Comparison of ENCODE assay signal across 20 mouse cellular contexts in the genomic region with DNA sequence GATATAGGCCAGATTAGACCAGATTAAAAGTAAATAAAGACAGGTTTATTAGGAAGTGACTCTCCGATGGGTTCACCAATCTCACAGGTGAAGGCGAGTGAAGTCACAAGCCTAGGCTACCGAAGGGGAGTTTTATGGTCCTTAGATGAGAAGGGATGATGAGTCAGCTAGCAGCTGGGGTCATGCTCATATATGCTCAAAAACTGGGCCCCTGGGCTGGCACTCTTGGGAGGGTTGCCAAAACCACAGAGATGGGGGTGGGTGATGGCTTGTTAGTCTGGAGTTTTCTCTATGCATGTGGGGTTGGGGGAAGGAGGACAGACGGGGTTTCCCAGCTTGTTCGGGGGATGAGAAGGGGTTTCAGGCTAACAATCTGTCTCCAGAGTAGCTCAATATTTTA. TPM values are rescaled to one million over a fixed set of nuclear protein-coding genes. Genes with fewer than 3 reads are reported as not detected.
DNase-seq lines count a peak whose midpoint lies in the region; ATAC-seq and TF ChIP-seq lines count a peak whose summit lies in the region.
"Had no signal": no experiment of that assay in that cellular context is flagged by ENCODE, and none has a peak within 500 bp of the region (broad histone marks: within the 10 kb centered on the region; RNA-seq: fewer than 3 reads in every experiment).

No protein-coding gene starts in this region.

- intact Hi-C loops in left cerebral cortex, postnatal 36 days (cut with DNase I), result no loop called here

- H3K79me2 ChIP-seq in C2C12 (ENCODE audit: control insufficient read depth, insufficient read depth), result no peaks in the 10 kb centered on the region

- no peak for TF ChIP-seq CTCF in C2C12 (IDR thresholded peaks at IDR 0.05; ENCODE audit: control insufficient read depth, insufficient read depth, insufficient read length)

- H3ac ChIP-seq in C2C12 (ENCODE audit: control insufficient read depth, insufficient read length, low read depth), result no peak overlapping the region

- no peak for ATAC-seq in megakaryocyte, adult 5-6 weeks (ENCODE audit: poor library complexity, severe bottlenecking)
- ATAC-seq: forebrain, embryonic 16.5 days; intestine, embryonic 16.5 days had no signal

- H3K36me3 ChIP-seq in C2C12 (ENCODE audit: control insufficient read depth, insufficient read depth), result no peaks in the 10 kb centered on the region
- H3K36me3 ChIP-seq: embryonic facial prominence, embryonic 13.5 days; forebrain, embryonic 12.5 days; heart, embryonic 15.5 days; hindbrain, embryonic 10.5 days had no signal

- H3K79me3 ChIP-seq in C2C12 (ENCODE audit: low read depth), result no peaks in the 10 kb centered on the region

- no peaks in the 10 kb centered on the region for H3K27me3 ChIP-seq in C2C12 (ENCODE audit: control insufficient read depth, insufficient read depth, insufficient read length)
- H3K27me3 ChIP-seq: embryonic facial prominence, embryonic 13.5 days; forebrain, embryonic 12.5 days; heart, embryonic 15.5 days had no signal

- peak; percentile 19 for DNase-seq in thymus, postnatal 0 days (ENCODE audit: low spot score)
- no peak for DNase-seq in thymus, adult 18-20 months
- DNase-seq in Muller cell, postnatal 12 days (ENCODE audit: inconsistent ontology term), result peak; percentile 52
- DNase-seq in left cerebral cortex, postnatal 36 days (ENCODE audit: low spot score in 2 of 2), result no peak
- DNase-seq in kidney, adult 11 months, result no peak
- DNase-seq: adrenal gland, adult 8-10 months; adrenal gland, postnatal 36 days; cerebellum, adult 11 months; cerebellum, adult 8-10 months; cerebellum, postnatal 36 days; gastrocnemius, postnatal 10 days; heart, adult 18-20 months had no signal

- H3K4me3 ChIP-seq in C2C12 (ENCODE audit: insufficient read depth, poor library complexity, severe bottlenecking), result no peak overlapping the region
- H3K4me3 ChIP-seq: embryonic facial prominence, embryonic 13.5 days; forebrain, embryonic 12.5 days; heart, embryonic 15.5 days; hindbrain, embryonic 10.5 days had no signal

TF ChIP-seq in C2C12, 6 proteins besides CTCF, POLR2A, EP300 and RAD21:
- TF ChIP-seq MYOD1 (IDR thresholded peaks at IDR 0.05; ENCODE audit: control insufficient read depth, insufficient read length, low read depth) (peak; percentile 20), MAX (IDR thresholded peaks at IDR 0.05) (no peak)

RNA-seq across cellular contexts. Expression of gene Akr1b3, which starts 44.8 kb away (rescaled TPM):
- 268 and 290 TPM in 2 replicates for polyA plus RNA-seq in thymus, postnatal 0 days (2015; fragmentation: Nextera tagmentation; extraction: Ambion mirVana)
- polyA plus RNA-seq in C2C12 (2012; fragmentation: generic; extraction: Trizol), result 455 TPM
- total RNA-seq in megakaryocyte, adult 5-6 weeks (2015), result 200 and 215 TPM in 2 replicates
- 102 and 117 TPM in 2 replicates for total RNA-seq in megakaryocyte, adult 5-6 weeks (2017)
- total RNA-seq in left cerebral cortex, postnatal 36 days (2021), result 10 to 100 TPM; 42.6 to 47.6 TPM

Comparison
In these comparisons a context has a peak if more than half of its experiments do, and no peak if none do; other contexts are left out.
1. DNase-seq: peak in thymus, postnatal 0 days (single experiment) and Muller cell, postnatal 12 days (single experiment); none in thymus, adult 18-20 months (0 of 2), left cerebral cortex, postnatal 36 days (0 of 2) and kidney, adult 11 months (single experiment).